Mouse (Mus musculus) hindbrain, embryonic 13.5 days (tissue): ENCODE measurements around the gene Rab11fip2. TPM values are rescaled to one million over a fixed set of nuclear protein-coding genes. Genes with fewer than 3 reads are reported as not detected.

Experiments
- ATAC-seq: fragments of 200-750 bp; cut with Nextera tagmentation; 2 replicates; pipeline ENCODE4 v1.8.0; 2017; ENCODE audit warnings: moderate TSS enrichment; ENCODE audit not compliant: low FRiP score
- H3K27ac ChIP-seq: fragments of 300-500 bp; sonication (generic); 2 replicates; pipeline ENCODE4 v1.5.1; 2015; ENCODE audit warnings: inconsistent platforms, mild to moderate bottlenecking, moderate library complexity
- H3K27me3 ChIP-seq: fragments of 300-500 bp; sonication (generic); 2 replicates; pipeline ENCODE4 v1.6.1; 2015; ENCODE audit warnings: mild to moderate bottlenecking, inconsistent platforms
- H3K36me3 ChIP-seq: fragments of 300-500 bp; sonication (generic); 2 replicates; pipeline ENCODE4 v1.6.1; 2015; ENCODE audit warnings: mild to moderate bottlenecking, inconsistent platforms
- H3K4me1 ChIP-seq: fragments of 300-500 bp; sonication (generic); replicated peaks from 2 replicates; pipeline ENCODE4 v1.6.1; 2015; ENCODE audit warnings: inconsistent platforms
- H3K4me2 ChIP-seq: fragments of 300-500 bp; sonication (generic); 2 replicates; pipeline ENCODE4 v1.6.1; 2015; ENCODE audit warnings: inconsistent platforms, mild to moderate bottlenecking, moderate library complexity
- H3K4me3 ChIP-seq: fragments of 300-500 bp; sonication (generic); 2 replicates; pipeline ENCODE4 v1.5.1; 2015; ENCODE audit warnings: mild to moderate bottlenecking, inconsistent platforms
- H3K9ac ChIP-seq: fragments of 300-500 bp; sonication (generic); 2 replicates; pipeline ENCODE4 v1.6.1; 2015; ENCODE audit warnings: mild to moderate bottlenecking, inconsistent platforms
- H3K9me3 ChIP-seq: fragments of 300-500 bp; sonication (generic); 2 replicates; pipeline ENCODE4 v1.6.1; 2016; ENCODE audit warnings: inconsistent platforms
- WGBS: fragments of 180-500 bp; shearing (Covaris S2); methylation state at CpG from one replicate; pipeline ENCODE4 v1.1.7; 2015; 5-methylcytosine and 5-hydroxymethylcytosine counted together
- polyA plus RNA-seq: library from polyadenylated mRNA; unstranded; fragments of >200 nt; fragmentation: Nextera tagmentation; extraction: Ambion mirVana; gene quantifications from 2 replicates; pipeline ENCODE4 v1.2.1, GENCODE M21; 2015

Rab11fip2 gene
- polyA plus RNA-seq, 1 experiment from 2014 or later, result 12.4 TPM

- Histone ChIP-seq H3K36me3 (peaks cover 25% of the 10 kb centered on the region), H3K4me3 (no peak overlapping the region), H3K9me3 (no peaks in the 10 kb centered on the region), H3K4me1 (no peaks in the 10 kb centered on the region), H3K4me2 (no peak overlapping the region), H3K27ac (no peak overlapping the region), H3K9ac (no peak overlapping the region), H3K27me3 (no peaks in the 10 kb centered on the region)
- 68% methylated on average over 1 of the region's 1 CpGs for WGBS
- no peak for ATAC-seq
Measured at GRCm38 (mm10) chr19:59905296-59906081, 38.0 kb downstream of the Rab11fip2 start.

- WGBS, result 94% methylated on average over 4 of the region's 4 CpGs
- Histone ChIP-seq H3K4me2 (no peak overlapping the region), H3K4me1 (no peaks in the 10 kb centered on the region), H3K27me3 (no peaks in the 10 kb centered on the region), H3K9ac (no peak overlapping the region), H3K27ac (no peak overlapping the region), H3K36me3 (peaks cover 22% of the 10 kb centered on the region), H3K4me3 (no peak overlapping the region), H3K9me3 (no peaks in the 10 kb centered on the region)
- no peak for ATAC-seq
Measured at GRCm38 (mm10) chr19:59899965-59900364, 43.5 kb downstream of the Rab11fip2 start.

DNA sequence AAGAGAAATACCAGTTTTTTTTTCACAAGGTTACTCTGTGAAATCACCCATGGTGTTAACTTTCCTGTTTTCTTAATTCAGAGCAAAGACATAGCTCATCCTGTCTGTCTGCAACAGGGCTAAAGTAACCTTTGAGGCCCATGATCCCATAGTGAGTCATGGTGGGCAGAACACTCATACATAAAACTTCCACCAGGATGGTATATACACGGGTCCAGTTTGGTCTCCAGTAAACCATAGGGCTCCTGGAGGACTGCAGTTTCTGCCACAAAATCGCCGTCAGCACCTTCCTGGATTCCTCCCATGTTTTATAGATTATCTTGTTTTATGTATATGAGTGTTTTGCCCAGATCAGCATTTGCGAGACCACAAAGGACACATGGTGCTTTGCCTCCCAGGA lies 45.2 kb downstream of the Rab11fip2 start:
- Histone ChIP-seq H3K36me3 (peaks cover 24% of the 10 kb centered on the region), H3K27ac (no peak overlapping the region), H3K27me3 (no peaks in the 10 kb centered on the region), H3K4me1 (no peaks in the 10 kb centered on the region), H3K9me3 (no peaks in the 10 kb centered on the region), H3K4me3 (no peak overlapping the region), H3K4me2 (no peak overlapping the region), H3K9ac (no peak overlapping the region)
- 91% methylated on average over 4 of the region's 4 CpGs for WGBS
- no peak for ATAC-seq

DNA sequence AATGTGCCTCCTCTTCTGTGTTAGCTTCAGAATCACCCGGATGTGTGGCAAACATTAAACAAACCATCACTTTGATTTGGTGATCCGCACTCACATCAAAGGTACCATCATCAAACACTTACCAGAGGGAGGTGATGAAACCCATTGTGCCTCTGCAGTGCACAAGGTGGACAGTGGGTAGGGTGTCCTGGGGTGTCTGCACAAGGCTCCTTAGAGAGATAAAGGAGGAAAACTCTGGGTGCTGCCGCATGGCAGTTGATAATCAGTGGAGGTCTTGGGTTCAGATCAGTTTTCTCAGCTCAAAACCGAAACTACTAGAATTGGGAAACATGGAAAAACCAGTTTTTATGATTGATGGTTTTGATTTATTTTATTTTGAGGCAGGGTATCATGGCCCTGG lies 54.1 kb downstream of the Rab11fip2 start:
- H3K27me3 ChIP-seq, result no peaks in the 10 kb centered on the region
- no peak for ATAC-seq
- H3K36me3 ChIP-seq, result peaks cover 3% of the 10 kb centered on the region; the same call in 1 of the 2 replicates
- no peak overlapping the region for H3K9ac ChIP-seq
- no peaks in the 10 kb centered on the region for H3K4me1 ChIP-seq
- 86% methylated on average over 4 of the region's 4 CpGs for WGBS
- H3K27ac ChIP-seq, result no peak overlapping the region
- no peaks in the 10 kb centered on the region for H3K9me3 ChIP-seq
- H3K4me3 ChIP-seq, result no peak overlapping the region
- no peak overlapping the region for H3K4me2 ChIP-seq

DNA sequence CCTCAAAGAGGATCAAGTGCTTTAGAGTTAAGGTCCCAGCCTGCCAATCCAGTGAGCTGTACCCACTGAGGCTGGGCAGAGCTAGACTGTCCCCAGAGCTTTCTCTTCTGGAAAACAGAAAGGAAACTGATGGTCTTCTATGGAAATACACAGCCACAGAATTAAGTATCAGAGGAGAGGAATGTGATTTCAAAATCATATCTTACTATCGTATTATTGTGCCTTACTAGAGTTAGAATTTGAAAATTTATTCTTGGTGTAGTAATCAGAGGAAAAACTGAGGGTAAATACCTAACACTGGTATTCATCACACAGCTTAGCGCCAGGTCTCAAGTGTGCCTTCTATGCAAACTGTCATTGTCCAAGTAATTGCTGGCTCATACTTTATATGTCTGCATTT lies 54.6 kb downstream of the Rab11fip2 start:
- Histone ChIP-seq H3K9ac (no peak overlapping the region), H3K4me3 (no peak overlapping the region), H3K4me1 (no peaks in the 10 kb centered on the region), H3K4me2 (no peak overlapping the region), H3K27ac (no peak overlapping the region), H3K9me3 (no peaks in the 10 kb centered on the region), H3K27me3 (no peaks in the 10 kb centered on the region), H3K36me3 (peaks cover 3% of the 10 kb centered on the region; the same call in 1 of the 2 replicates)
- ATAC-seq, result no peak
- 95% methylated on average over 2 of the region's 2 CpGs for WGBS

GRCm38 (mm10) chr19:59887866-59888265 lies 55.6 kb downstream of the Rab11fip2 start:
- Histone ChIP-seq H3K4me3 (no peak overlapping the region), H3K9me3 (no peaks in the 10 kb centered on the region), H3K27me3 (no peaks in the 10 kb centered on the region), H3K9ac (no peak overlapping the region), H3K36me3 (peaks cover 3% of the 10 kb centered on the region; the same call in 1 of the 2 replicates), H3K4me1 (no peaks in the 10 kb centered on the region), H3K27ac (no peak overlapping the region), H3K4me2 (no peak overlapping the region)
- ATAC-seq, result no peak
- WGBS, result 84% methylated on average over 2 of the region's 2 CpGs

DNA sequence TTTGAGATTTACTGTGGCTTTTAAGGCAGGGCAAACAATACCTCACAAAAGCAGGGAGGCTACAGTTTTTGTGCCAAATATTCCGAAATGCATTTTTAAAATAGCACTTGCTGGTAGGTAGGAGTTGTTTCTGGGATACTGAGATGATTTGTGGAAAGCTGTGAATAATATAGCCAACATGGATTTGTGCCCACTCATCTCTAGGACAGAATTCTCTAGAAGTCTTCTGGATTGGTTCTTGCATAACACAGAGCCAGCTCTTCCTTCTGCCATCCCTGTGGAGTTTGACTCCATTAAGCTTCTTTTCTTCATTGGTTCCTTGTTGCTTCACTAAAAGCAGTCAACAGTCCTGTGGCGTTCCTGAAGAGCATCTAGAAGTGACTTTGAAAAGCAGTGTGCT lies 58.2 kb downstream of the Rab11fip2 start:
- H3K27ac ChIP-seq, result no peak overlapping the region
- no peaks in the 10 kb centered on the region for H3K4me1 ChIP-seq
- H3K4me3 ChIP-seq, result no peak overlapping the region
- H3K9ac ChIP-seq, result no peak overlapping the region
- peaks cover 3% of the 10 kb centered on the region; the same call in 1 of the 2 replicates for H3K36me3 ChIP-seq
- H3K27me3 ChIP-seq, result no peaks in the 10 kb centered on the region
- ATAC-seq, result no peak
- no peaks in the 10 kb centered on the region for H3K9me3 ChIP-seq
- 85% methylated on average over 2 of the region's 2 CpGs for WGBS
- H3K4me2 ChIP-seq, result no peak overlapping the region

- Histone ChIP-seq H3K27ac (no peak overlapping the region), H3K36me3 (no peaks in the 10 kb centered on the region), H3K9me3 (no peaks in the 10 kb centered on the region), H3K9ac (no peak overlapping the region), H3K4me1 (no peaks in the 10 kb centered on the region), H3K27me3 (no peaks in the 10 kb centered on the region), H3K4me3 (no peak overlapping the region), H3K4me2 (no peak overlapping the region)
- 91% methylated on average over 2 of the region's 2 CpGs for WGBS
- no peak for ATAC-seq
Measured at GRCm38 (mm10) chr19:59877238-59877637, 66.2 kb downstream of the Rab11fip2 start.

GRCm38 (mm10) chr19:59866666-59867065 lies 76.8 kb downstream of the Rab11fip2 start:
- no peaks in the 10 kb centered on the region for H3K9me3 ChIP-seq
- no peaks in the 10 kb centered on the region for H3K36me3 ChIP-seq
- no peak overlapping the region for H3K27ac ChIP-seq
- no peaks in the 10 kb centered on the region for H3K27me3 ChIP-seq
- H3K9ac ChIP-seq, result no peak overlapping the region
- WGBS, result 78% methylated on average over 9 of the region's 9 CpGs
- ATAC-seq, result no peak
- H3K4me1 ChIP-seq, result no peaks in the 10 kb centered on the region
- no peak overlapping the region for H3K4me3 ChIP-seq
- no peak overlapping the region for H3K4me2 ChIP-seq

DNA sequence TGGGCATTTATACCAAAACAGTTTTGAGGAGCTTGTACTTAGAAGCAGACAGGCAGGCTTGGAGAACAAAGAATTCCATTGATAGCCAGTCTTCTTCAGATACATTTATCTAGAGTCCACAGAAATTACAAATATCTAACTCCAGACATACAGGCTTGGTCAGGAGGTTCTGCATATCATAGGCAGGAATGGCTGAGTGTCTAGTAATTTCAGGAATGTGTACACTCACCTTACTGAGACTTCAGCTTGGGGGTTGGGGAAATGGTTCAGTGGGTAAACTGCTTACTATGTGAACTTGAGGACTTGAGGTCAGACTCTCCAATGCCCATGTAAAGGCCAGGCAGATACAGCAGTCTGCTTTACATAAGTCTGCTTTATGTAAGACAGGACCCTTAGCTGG lies 81.0 kb downstream of the Rab11fip2 start:
- H3K27me3 ChIP-seq, result no peaks in the 10 kb centered on the region
- no peak overlapping the region for H3K27ac ChIP-seq
- H3K9ac ChIP-seq, result no peak overlapping the region
- no peaks in the 10 kb centered on the region for H3K9me3 ChIP-seq
- H3K4me3 ChIP-seq, result no peak overlapping the region
- H3K4me1 ChIP-seq, result no peaks in the 10 kb centered on the region
- ATAC-seq, result no peak
- no peaks in the 10 kb centered on the region for H3K36me3 ChIP-seq
- no peak overlapping the region for H3K4me2 ChIP-seq

- no peaks in the 10 kb centered on the region for H3K9me3 ChIP-seq
- no peak overlapping the region for H3K4me2 ChIP-seq
- H3K27ac ChIP-seq, result no peak overlapping the region
- H3K27me3 ChIP-seq, result no peaks in the 10 kb centered on the region
- no peaks in the 10 kb centered on the region for H3K36me3 ChIP-seq
- H3K4me1 ChIP-seq, result no peaks in the 10 kb centered on the region
- H3K9ac ChIP-seq, result no peak overlapping the region
- no peak for ATAC-seq
- H3K4me3 ChIP-seq, result no peak overlapping the region
- 66% methylated on average over 3 of the region's 3 CpGs for WGBS
Measured at GRCm38 (mm10) chr19:59860799-59861198, 82.7 kb downstream of the Rab11fip2 start.

GRCm38 (mm10) chr19:59853061-59853460 lies 90.4 kb downstream of the Rab11fip2 start:
- 71% methylated on average over 3 of the region's 3 CpGs for WGBS
- no peak for ATAC-seq
- H3K9me3 ChIP-seq, result no peaks in the 10 kb centered on the region
- no peak overlapping the region for H3K4me2 ChIP-seq
- H3K27ac ChIP-seq, result no peak overlapping the region
- no peak overlapping the region for H3K9ac ChIP-seq
- no peaks in the 10 kb centered on the region for H3K4me1 ChIP-seq
- no peaks in the 10 kb centered on the region for H3K27me3 ChIP-seq
- no peaks in the 10 kb centered on the region for H3K36me3 ChIP-seq
- no peak overlapping the region for H3K4me3 ChIP-seq
